9 mouse cellular contexts compared by ENCODE assay signal in genomic region chr2:105017802-105018201, GRCm38 (mm10). TPM values are rescaled to one million over a fixed set of nuclear protein-coding genes. Genes with fewer than 3 reads are reported as not detected.
A peak's percentile ranks its signal among the peaks of the same experiment; 100 is the strongest.
DNase-seq lines count a peak whose midpoint lies in the region; ATAC-seq lines count a peak whose summit lies in the region.
"Had no signal": no experiment of that assay in that cellular context is flagged by ENCODE, and none has a peak within 500 bp of the region (broad histone marks: within the 10 kb centered on the region; RNA-seq: fewer than 3 reads in every experiment).

No protein-coding gene starts in this region.

- H3K9me3 ChIP-seq in forebrain, embryonic 13.5 days (replicated peaks), result no peaks in the 10 kb centered on the region
- no peaks in the 10 kb centered on the region for H3K9me3 ChIP-seq in forebrain, embryonic 16.5 days (ENCODE audit: control insufficient read depth, low read length)
- no peaks in the 10 kb centered on the region for H3K9me3 ChIP-seq in intestine, embryonic 16.5 days (ENCODE audit: control insufficient read depth, low read length)
- no peaks in the 10 kb centered on the region for H3K9me3 ChIP-seq in stomach, embryonic 15.5 days
- H3K9me3 ChIP-seq: limb, embryonic 15.5 days had no signal

- H3K4me2 ChIP-seq in forebrain, embryonic 13.5 days, result peak overlapping the region; percentile 87; the same call in 1 of the 2 replicates
- H3K4me2 ChIP-seq in forebrain, embryonic 16.5 days (ENCODE audit: low read length), result no peak overlapping the region
- peak overlapping the region; percentile 69; the same call in 1 of the 2 replicates for H3K4me2 ChIP-seq in intestine, embryonic 16.5 days (ENCODE audit: low read depth, low read length)
- peak overlapping the region; percentile 75 for H3K4me2 ChIP-seq in stomach, embryonic 15.5 days

- H3K9ac ChIP-seq in forebrain, embryonic 13.5 days, result no peak overlapping the region; the same call in 1 of the 2 replicates
- no peak overlapping the region for H3K9ac ChIP-seq in forebrain, embryonic 16.5 days (replicated peaks; ENCODE audit: low read depth, low read length)
- H3K9ac ChIP-seq in intestine, embryonic 16.5 days (ENCODE audit: low read depth, low read length), result no peak overlapping the region
- H3K9ac ChIP-seq in stomach, embryonic 15.5 days, result no peak overlapping the region

- no peaks in the 10 kb centered on the region for H3K27me3 ChIP-seq in forebrain, embryonic 13.5 days
- H3K27me3 ChIP-seq in forebrain, embryonic 16.5 days (replicated peaks; ENCODE audit: control insufficient read depth, insufficient read depth, low read length), result no peaks in the 10 kb centered on the region
- no peaks in the 10 kb centered on the region for H3K27me3 ChIP-seq in intestine, embryonic 16.5 days (replicated peaks; ENCODE audit: control insufficient read depth, insufficient read depth, low read length)
- H3K27me3 ChIP-seq in stomach, embryonic 15.5 days (replicated peaks), result no peaks in the 10 kb centered on the region
- H3K27me3 ChIP-seq: limb, embryonic 15.5 days had no signal

- DNase-seq in spleen, adult 12 weeks (ENCODE audit: low spot score), result peak; percentile 39
- no peak for DNase-seq in spleen, postnatal 14 days (ENCODE audit: low spot score in 2 of 2)
- DNase-seq in urinary bladder, postnatal 10 days (ENCODE audit: low spot score), result no peak
- no peak for DNase-seq in frontal cortex, adult 2 months (ENCODE audit: extremely low spot score in 1 of 2, low spot score in 1 of 2)

- no peak overlapping the region for H3K4me3 ChIP-seq in forebrain, embryonic 13.5 days
- H3K4me3 ChIP-seq in forebrain, embryonic 16.5 days (replicated peaks; ENCODE audit: low read length), result no peak overlapping the region
- H3K4me3 ChIP-seq in intestine, embryonic 16.5 days (ENCODE audit: low read length), result no peak overlapping the region
- peak overlapping the region; percentile 70; the same call in 1 of the 2 replicates for H3K4me3 ChIP-seq in stomach, embryonic 15.5 days (replicated peaks)

- peaks cover 23% of the 10 kb centered on the region for H3K4me1 ChIP-seq in forebrain, embryonic 13.5 days
- peaks cover 12% of the 10 kb centered on the region for H3K4me1 ChIP-seq in forebrain, embryonic 16.5 days (replicated peaks; ENCODE audit: control insufficient read depth, insufficient read depth, low read length)
- peaks cover 6% of the 10 kb centered on the region for H3K4me1 ChIP-seq in intestine, embryonic 16.5 days (ENCODE audit: control insufficient read depth, insufficient read depth, low read length)
- H3K4me1 ChIP-seq in stomach, embryonic 15.5 days, result peaks cover 3% of the 10 kb centered on the region; the same call in 1 of the 2 replicates

- 83% methylated on average over 3 of the region's 3 CpGs for WGBS in forebrain, embryonic 13.5 days
- WGBS in forebrain, embryonic 16.5 days, result 81% methylated on average over 3 of the region's 3 CpGs
- 81% methylated on average over 3 of the region's 3 CpGs for WGBS in intestine, embryonic 16.5 days
- WGBS in stomach, embryonic 15.5 days, result 86% methylated on average over 3 of the region's 3 CpGs

- no peak for ATAC-seq in forebrain, embryonic 13.5 days
- no peak for ATAC-seq in forebrain, embryonic 16.5 days
- ATAC-seq in intestine, embryonic 16.5 days, result no peak
- ATAC-seq in stomach, embryonic 15.5 days (ENCODE audit: insufficient read depth, low FRiP score, low read depth), result no peak

- H3K36me3 ChIP-seq in forebrain, embryonic 13.5 days (ENCODE audit: poor library complexity, severe bottlenecking), result peaks cover 12% of the 10 kb centered on the region
- peaks cover 5% of the 10 kb centered on the region; the same call in 1 of the 2 replicates for H3K36me3 ChIP-seq in forebrain, embryonic 16.5 days (ENCODE audit: control insufficient read depth, insufficient read depth)
- no peaks in the 10 kb centered on the region for H3K36me3 ChIP-seq in intestine, embryonic 16.5 days (ENCODE audit: control insufficient read depth, insufficient read depth, low read length)
- 0 out of 2 replicates have a peak, but pooled peaks cover under 1% of the 10 kb centered on the region for H3K36me3 ChIP-seq in stomach, embryonic 15.5 days

- H3K27ac ChIP-seq in forebrain, embryonic 13.5 days, result no peak overlapping the region
- no peak overlapping the region for H3K27ac ChIP-seq in forebrain, embryonic 16.5 days (ENCODE audit: low read length)
- no peak overlapping the region for H3K27ac ChIP-seq in intestine, embryonic 16.5 days (ENCODE audit: low read length)
- H3K27ac ChIP-seq in stomach, embryonic 15.5 days, result no peak overlapping the region

RNA-seq across cellular contexts. Expression of gene Eif3m, which starts 0.9 kb away (rescaled TPM):
- 248 and 255 TPM in 2 replicates for polyA plus RNA-seq in forebrain, embryonic 13.5 days (2015; fragmentation: Nextera tagmentation; extraction: Ambion mirVana)
- polyA plus RNA-seq in forebrain, embryonic 16.5 days (2015; fragmentation: Nextera tagmentation; extraction: Ambion mirVana), result 181 and 216 TPM in 2 replicates
- 199 and 227 TPM in 2 replicates for polyA plus RNA-seq in intestine, embryonic 16.5 days (2015; fragmentation: Nextera tagmentation; extraction: Ambion mirVana)
- 274 and 277 TPM in 2 replicates for polyA plus RNA-seq in stomach, embryonic 15.5 days (2015; fragmentation: Nextera tagmentation; extraction: Ambion mirVana)
- polyA plus RNA-seq in frontal cortex, adult 2 months (2012; rRNA removed), result 82.4 and 94.3 TPM in 2 replicates
